Comparison of ENCODE assay signal across 7 mouse cellular contexts in the genomic region with DNA sequence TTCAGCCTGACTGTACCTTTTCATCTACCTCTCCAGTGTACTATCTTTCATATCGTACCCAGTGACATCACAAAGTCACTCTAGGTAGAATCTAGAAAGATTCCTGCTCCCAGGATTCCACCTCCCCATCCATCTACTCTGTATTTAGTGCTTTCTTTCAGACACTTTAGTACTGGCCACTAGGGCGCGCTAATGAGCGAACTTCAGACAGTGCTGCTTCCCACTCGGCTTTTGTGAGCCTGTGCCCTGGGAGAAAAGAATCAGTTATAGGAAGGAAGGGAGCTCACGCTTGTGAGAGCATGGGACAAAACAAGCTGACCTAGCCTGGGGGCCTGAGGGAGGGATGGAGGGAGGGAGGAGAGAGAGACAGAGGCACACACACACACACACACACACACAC.
A peak's percentile ranks its signal among the peaks of the same experiment; 100 is the strongest.
DNase-seq lines count a peak whose midpoint lies in the region; ATAC-seq lines count a peak whose summit lies in the region.

No protein-coding gene starts in this region.

- H3K4me1 ChIP-seq in intestine, embryonic 16.5 days (ENCODE audit: control insufficient read depth, insufficient read depth, low read length) = no peaks in the 10 kb centered on the region

- 0 out of 2 replicates have a peak, but pooled peaks have one; percentile 50 for ATAC-seq in intestine, embryonic 16.5 days

- peak; percentile 27 for DNase-seq in layer of hippocampus, adult 11-12 months (ENCODE audit: low spot score)
- DNase-seq in layer of hippocampus, adult 9-11 months = no peak
- DNase-seq in MN1 (ENCODE audit: low spot score) = peak; percentile 9
- peak; percentile 34 for DNase-seq in cerebellum, adult 8-10 months
- peak; percentile 50 for DNase-seq in lung, postnatal 14 days
- no peak for DNase-seq in Muller cell, postnatal 12 days (ENCODE audit: inconsistent ontology term)

- H3K4me2 ChIP-seq in intestine, embryonic 16.5 days (ENCODE audit: low read depth, low read length) = no peak overlapping the region

- H3K36me3 ChIP-seq in intestine, embryonic 16.5 days (ENCODE audit: control insufficient read depth, insufficient read depth, low read length) = no peaks in the 10 kb centered on the region

- H3K27me3 ChIP-seq in intestine, embryonic 16.5 days (replicated peaks; ENCODE audit: control insufficient read depth, insufficient read depth, low read length) = no peaks in the 10 kb centered on the region

- H3K9ac ChIP-seq in intestine, embryonic 16.5 days (ENCODE audit: low read depth, low read length) = no peak overlapping the region

- no peaks in the 10 kb centered on the region for H3K9me3 ChIP-seq in intestine, embryonic 16.5 days (ENCODE audit: control insufficient read depth, low read length)

- H3K27ac ChIP-seq in intestine, embryonic 16.5 days (ENCODE audit: low read length) = no peak overlapping the region

- no peak overlapping the region for H3K4me3 ChIP-seq in intestine, embryonic 16.5 days (ENCODE audit: low read length)

- 26% methylated on average over 6 of the region's 6 CpGs for WGBS in intestine, embryonic 16.5 days

Comparison
In these comparisons a context has a peak if more than half of its experiments do, and no peak if none do; other contexts are left out.
1. DNase-seq: peak in layer of hippocampus, adult 11-12 months (single experiment), MN1 (single experiment), cerebellum, adult 8-10 months (single experiment) and lung, postnatal 14 days (single experiment); none in layer of hippocampus, adult 9-11 months (single experiment) and Muller cell, postnatal 12 days (single experiment).